Mouse (Mus musculus) thymus, adult 2 months (tissue): ENCODE measurements around the gene Hrk.

Source experiments
- CTCF ChIP-seq: fragments of 200-500 bp; IDR thresholded peaks from 2 replicates; pipeline ENCODE4 v1.5.1; 2012; ENCODE audit warnings: mild to moderate bottlenecking, control low read depth, low read length, moderate library complexity, borderline replicate concordance; ENCODE audit not compliant: control insufficient read depth, poor library complexity, insufficient read depth; ENCODE audit errors: extremely low read depth
- POLR2A ChIP-seq: fragments of 200-500 bp; IDR thresholded peaks from 2 replicates; pipeline ENCODE4 v1.6.1; 2012; ENCODE audit warnings: mild to moderate bottlenecking, low read length, control low read depth, moderate library complexity; ENCODE audit not compliant: control insufficient read depth, poor library complexity, insufficient read depth; ENCODE audit errors: extremely low read depth

DNA sequence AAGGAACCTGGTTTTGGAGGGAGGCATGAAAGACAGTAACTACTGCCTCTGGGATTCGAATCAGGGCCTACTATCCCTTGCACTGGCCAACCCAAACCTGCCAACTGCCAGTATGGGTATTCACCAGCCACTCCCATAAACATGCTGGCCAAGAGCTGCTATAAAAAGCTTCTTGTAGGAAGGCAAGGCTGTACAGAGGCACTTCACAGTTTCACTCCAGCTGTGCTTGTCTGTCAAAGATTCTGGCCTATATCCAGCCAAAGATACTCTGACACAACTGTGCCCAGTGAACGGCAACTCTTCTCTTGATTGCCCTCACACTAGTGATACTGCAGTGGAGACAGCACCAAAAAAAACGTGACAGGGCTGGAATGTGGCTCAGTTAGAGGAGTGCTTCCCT is 14.7 kb upstream of the Hrk start:
- TF ChIP-seq POLR2A (no peak), CTCF (no peak)
